Comparison of ENCODE assay signal across 8 mouse cellular contexts in the genomic region with DNA sequence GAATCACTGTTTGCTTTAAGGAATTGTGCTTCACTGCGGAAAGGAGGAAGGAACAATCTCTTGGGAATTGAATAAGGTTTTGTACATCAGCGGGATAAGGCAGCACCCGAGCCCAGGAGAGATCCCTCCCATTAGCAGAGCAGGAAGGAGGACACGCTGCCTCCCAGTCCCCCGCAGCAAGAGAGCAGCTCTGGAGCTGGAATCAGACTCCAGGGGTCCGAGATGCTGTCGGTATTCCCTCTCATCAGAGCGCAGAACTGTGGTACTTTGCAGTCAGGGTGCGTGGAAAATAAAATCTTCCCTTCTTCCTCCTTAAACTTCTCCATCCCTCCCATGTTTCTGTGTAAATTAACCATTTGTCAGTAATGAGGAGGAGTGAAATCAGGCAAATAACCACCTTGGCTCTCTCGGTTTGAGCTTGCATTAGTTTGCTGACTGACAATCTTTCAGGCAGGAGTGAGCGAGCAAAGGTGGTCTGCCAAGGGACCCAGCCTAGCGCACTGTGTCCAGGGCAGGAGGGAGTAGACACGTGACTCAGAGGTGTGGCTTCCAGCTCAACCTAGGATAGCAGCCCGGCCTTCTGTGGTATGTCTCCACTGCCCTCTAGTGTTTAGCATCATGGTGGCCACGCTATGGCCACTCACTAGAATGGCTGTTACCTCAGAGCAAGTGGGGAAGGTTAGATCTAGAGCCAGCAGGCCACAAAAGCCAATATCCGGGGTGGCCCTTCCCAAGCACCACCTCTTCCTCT. TPM values are rescaled to one million over a fixed set of nuclear protein-coding genes. Genes with fewer than 3 reads are reported as not detected.
DNase-seq lines count a peak whose midpoint lies in the region; ATAC-seq lines count a peak whose summit lies in the region.

No protein-coding gene starts in this region.

- peak; percentile 94 for DNase-seq in ZHBTc4 (ENCODE audit: low read depth, low spot score)
- DNase-seq in cerebellum, adult 9-10 months: peak; percentile 75
- peak; percentile 9 to 45 for DNase-seq in frontal cortex, postnatal 36 days (ENCODE audit: low spot score in 2 of 2)
- DNase-seq in hindbrain, embryonic 14.5 days (ENCODE audit: low spot score): peak; percentile 82
- DNase-seq in left cerebral cortex, adult 11 months (ENCODE audit: low spot score): peak; percentile 18
- DNase-seq in lung, postnatal 36 days: peak; percentile 88
- peak; percentile 34 for DNase-seq in right cerebral cortex, adult 18-20 months
- DNase-seq in T-cell, adult 2 months (ENCODE audit: low spot score): no peak

- H3K4me2 ChIP-seq in hindbrain, embryonic 14.5 days (replicated peaks): peak overlapping the region; percentile 70

- H3K4me1 ChIP-seq in hindbrain, embryonic 14.5 days (replicated peaks; ENCODE audit: control insufficient read depth, insufficient read depth, low read length): peaks cover 6% of the 10 kb centered on the region; the same call in 1 of the 2 replicates

- ATAC-seq in hindbrain, embryonic 14.5 days (ENCODE audit: low FRiP score): peak; percentile 96

- peak overlapping the region; percentile 30 for H3K4me3 ChIP-seq in hindbrain, embryonic 14.5 days (replicated peaks; ENCODE audit: low read length)

- no peak overlapping the region for H3K27ac ChIP-seq in hindbrain, embryonic 14.5 days

- 2% methylated on average over 16 of the region's 16 CpGs for WGBS in hindbrain, embryonic 14.5 days

- no peaks in the 10 kb centered on the region for H3K9me3 ChIP-seq in hindbrain, embryonic 14.5 days (ENCODE audit: control insufficient read depth, low read length)

- no peaks in the 10 kb centered on the region for H3K36me3 ChIP-seq in hindbrain, embryonic 14.5 days (replicated peaks; ENCODE audit: control insufficient read depth, insufficient read depth)

- H3K9ac ChIP-seq in hindbrain, embryonic 14.5 days: peak overlapping the region; percentile 57

- H3K27me3 ChIP-seq in hindbrain, embryonic 14.5 days (ENCODE audit: control insufficient read depth, insufficient read depth, low read length): no peaks in the 10 kb centered on the region

RNA-seq across cellular contexts. Expression of gene Syt15, which starts 15.4 kb away (rescaled TPM):
- 0.42 and 0.79 TPM in 2 replicates for polyA plus RNA-seq in hindbrain, embryonic 14.5 days (2014; fragmentation: Nextera tagmentation; extraction: Ambion mirVana)

RNA-seq across cellular contexts. Expression of gene Gprin2, which starts 33.4 kb away (rescaled TPM):
- 4.4 and 5.4 TPM in 2 replicates for polyA plus RNA-seq in hindbrain, embryonic 14.5 days (2014; fragmentation: Nextera tagmentation; extraction: Ambion mirVana)
